Mouse (Mus musculus) stomach, postnatal 0 days (tissue): ENCODE data around the gene Cers5.

Experiments used
- CTCF ChIP-seq: IDR thresholded peaks from 2 replicates; pipeline ENCODE4 v1.5.1; 2016; ENCODE audit warnings: antibody characterized with exemption, low read depth, mild to moderate bottlenecking, moderate library complexity
- EP300 ChIP-seq: optimal IDR thresholded peaks from 2 replicates; pipeline ENCODE3; 2016; ENCODE audit warnings: antibody characterized with exemption

DNA sequence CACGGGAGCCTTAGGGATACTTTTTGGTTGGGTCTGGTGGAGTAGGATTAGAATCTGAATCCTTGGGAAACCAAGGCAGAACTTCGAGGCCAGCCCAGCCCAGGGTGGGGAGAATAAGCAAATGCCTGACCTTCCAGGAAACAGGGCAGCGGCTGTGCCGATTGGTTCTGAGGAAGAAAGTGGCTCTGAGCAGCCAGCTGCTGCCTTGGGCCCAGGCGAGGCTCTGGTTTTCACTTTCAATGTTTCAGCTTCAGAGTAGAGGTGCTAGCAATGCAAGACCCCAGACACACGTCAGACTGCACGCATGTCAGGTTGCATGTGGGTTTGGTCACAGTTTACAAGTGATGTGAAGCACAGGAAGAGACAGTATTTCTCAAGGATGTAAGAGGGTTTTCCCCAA is 39.4 kb upstream of the Cers5 start:
- TF ChIP-seq CTCF (no peak), EP300 (no peak)
